Mouse (Mus musculus): ENCODE measurements at regions not wholly inside any gene's neighbourhood (a gene's known extent, or its start where the extent isn't known, plus 50 kb on each side); places are given as distances from the start of the nearest gene placed in this dataset.

GRCm38 (mm10) chr7:73138861-73139493, 236.3 kb upstream of the Rgma start:
- no peak for DNase-seq (ENCODE audit: low spot score in 2 of 2)

- DNase-seq (ENCODE audit: low spot score in 2 of 2) = no peak
These were observed 235.4 kb upstream of the Rgma start for GRCm38 (mm10) chr7:73139901-73140300.

GRCm38 (mm10) chr7:73141167-73141566, 234.1 kb upstream of the Rgma start:
- no peak for DNase-seq (ENCODE audit: low spot score in 2 of 2)

GRCm38 (mm10) chr7:73143902-73144301, 231.4 kb upstream of the Rgma start:
- no peak for DNase-seq (ENCODE audit: low spot score in 2 of 2)

GRCm38 (mm10) chr7:73144846-73145245, 230.5 kb upstream of the Rgma start:
- DNase-seq (ENCODE audit: low spot score in 2 of 2) = no peak

- DNase-seq (ENCODE audit: low spot score in 2 of 2) = no peak
These were observed 228.1 kb upstream of the Rgma start for GRCm38 (mm10) chr7:73147251-73147650.

- DNase-seq (ENCODE audit: low spot score in 2 of 2) = no peak
These were observed 224.9 kb upstream of the Rgma start for GRCm38 (mm10) chr7:73150436-73150835.

GRCm38 (mm10) chr7:73151586-73152467, 223.5 kb upstream of the Rgma start:
- DNase-seq (ENCODE audit: low spot score in 2 of 2) = no peak

- no peak for DNase-seq (ENCODE audit: low spot score in 2 of 2)
These were observed 221.6 kb upstream of the Rgma start for GRCm38 (mm10) chr7:73153668-73154067.

- no peak for DNase-seq (ENCODE audit: low spot score in 2 of 2)
These were observed 216.5 kb upstream of the Rgma start for GRCm38 (mm10) chr7:73158833-73159232.

- no peak for DNase-seq (ENCODE audit: low spot score in 2 of 2)
These were observed 214.3 kb upstream of the Rgma start for GRCm38 (mm10) chr7:73160968-73161367.

- no peak for DNase-seq (ENCODE audit: low spot score in 2 of 2)
These were observed 211.6 kb upstream of the Rgma start for GRCm38 (mm10) chr7:73163687-73164086.

GRCm38 (mm10) chr7:73165521-73165920, 209.8 kb upstream of the Rgma start:
- DNase-seq (ENCODE audit: low spot score in 2 of 2) = no peak

GRCm38 (mm10) chr7:73169416-73169815, 205.9 kb upstream of the Rgma start:
- no peak for DNase-seq (ENCODE audit: low spot score in 2 of 2)

- DNase-seq (ENCODE audit: low spot score in 2 of 2) = no peak
These were observed 202.7 kb upstream of the Rgma start for GRCm38 (mm10) chr7:73172615-73173014.

- no peak for DNase-seq (ENCODE audit: low spot score in 2 of 2)
These were observed 191.5 kb upstream of the Rgma start for GRCm38 (mm10) chr7:73183761-73184160.

- DNase-seq (ENCODE audit: low spot score in 2 of 2) = no peak
These were observed 190.9 kb upstream of the Rgma start for GRCm38 (mm10) chr7:73184208-73185070.

GRCm38 (mm10) chr7:73185071-73185531, 190.2 kb upstream of the Rgma start:
- no peak for DNase-seq (ENCODE audit: low spot score in 2 of 2)

GRCm38 (mm10) chr7:73185591-73185990, 189.7 kb upstream of the Rgma start:
- DNase-seq (ENCODE audit: low spot score in 2 of 2) = no peak

- DNase-seq (ENCODE audit: low spot score in 2 of 2) = no peak
These were observed 188.8 kb upstream of the Rgma start for GRCm38 (mm10) chr7:73186501-73186900.

GRCm38 (mm10) chr7:73191388-73192278, 183.7 kb upstream of the Rgma start:
- no peak for DNase-seq (ENCODE audit: low spot score in 2 of 2)

Measured in urinary bladder, adult 18-20 months (tissue).